Mouse (Mus musculus) ovary, postnatal 14 days (tissue): ENCODE measurements at regions not wholly inside any gene's neighbourhood (a gene's known extent, or its start where the extent isn't known, plus 50 kb on each side); places are given as distances from the start of the nearest gene placed in this dataset.

Experiments used
- DNase-seq: peaks from one replicate; pipeline ENCODE4 v3.0.0; 2022; ENCODE audit warnings: low spot score

GRCm38 (mm10) chr17:87531411-87532157 is 84.8 kb upstream of the Calm2 start:
- no peak for DNase-seq

GRCm38 (mm10) chr17:87532158-87532545 is 85.4 kb upstream of the Calm2 start:
- no peak for DNase-seq

GRCm38 (mm10) chr17:87532762-87533161 is 86.0 kb upstream of the Calm2 start:
- DNase-seq: no peak

- DNase-seq: no peak
These were observed 86.2 kb upstream of the Epcam start for GRCm38 (mm10) chr17:87549568-87549967.

GRCm38 (mm10) chr17:87550518-87551164 is 85.1 kb upstream of the Epcam start:
- no peak for DNase-seq

- no peak for DNase-seq
These were observed 81.2 kb upstream of the Epcam start for GRCm38 (mm10) chr17:87554561-87554960.

GRCm38 (mm10) chr17:87558419-87558818 is 77.4 kb upstream of the Epcam start:
- DNase-seq: no peak

GRCm38 (mm10) chr17:87559641-87560040 is 76.1 kb upstream of the Epcam start:
- DNase-seq: no peak

GRCm38 (mm10) chr17:87560923-87561322 is 74.9 kb upstream of the Epcam start:
- no peak for DNase-seq

- DNase-seq: no peak
These were observed 72.4 kb upstream of the Epcam start for GRCm38 (mm10) chr17:87563375-87563774.

- DNase-seq: no peak
These were observed 70.1 kb upstream of the Epcam start for GRCm38 (mm10) chr17:87565631-87566030.

GRCm38 (mm10) chr17:87566296-87566695 is 69.5 kb upstream of the Epcam start:
- DNase-seq: no peak

- DNase-seq: no peak
These were observed 68.8 kb upstream of the Epcam start for GRCm38 (mm10) chr17:87566996-87567395.

GRCm38 (mm10) chr17:87567475-87567874 is 68.3 kb upstream of the Epcam start:
- DNase-seq: no peak

- DNase-seq: no peak
These were observed 65.8 kb upstream of the Epcam start for GRCm38 (mm10) chr17:87569981-87570380.

- no peak for DNase-seq
These were observed 65.0 kb upstream of the Epcam start for GRCm38 (mm10) chr17:87570676-87571344.

GRCm38 (mm10) chr17:87571345-87571932 is 64.3 kb upstream of the Epcam start:
- peak; percentile 98 for DNase-seq

GRCm38 (mm10) chr17:87583575-87583974 is 52.2 kb upstream of the Epcam start:
- no peak for DNase-seq

GRCm38 (mm10) chr17:87585355-87585754 is 50.4 kb upstream of the Epcam start:
- DNase-seq: no peak
